ENCODE assay signal across 9 mouse cellular contexts in genomic region chr11:90224914-90225470, GRCm38 (mm10). TPM values are rescaled to one million over a fixed set of nuclear protein-coding genes. Genes with fewer than 3 reads are reported as not detected.
DNase-seq lines count a peak whose midpoint lies in the region; TF ChIP-seq lines count a peak whose summit lies in the region.
"Had no signal": no experiment of that assay in that cellular context is flagged by ENCODE, and none has a peak within 500 bp of the region (broad histone marks: within the 10 kb centered on the region; RNA-seq: fewer than 3 reads in every experiment).

No protein-coding gene starts in this region.

- H3K4me1 ChIP-seq in thymus, adult 2 months (replicated peaks; ENCODE audit: control insufficient read depth, insufficient read depth, low read length) = peaks cover 2% of the 10 kb centered on the region; the same call in 1 of the 2 replicates
- H3K4me1 ChIP-seq: hindbrain, embryonic 15.5 days had no signal

- TF ChIP-seq POLR2A in myocyte (IDR thresholded peaks at IDR 0.05; ENCODE audit: insufficient read length, low read depth) = no peak
- TF ChIP-seq POLR2A in thymus, adult 2 months (IDR thresholded peaks at IDR 0.05; ENCODE audit: control insufficient read depth, extremely low read depth, insufficient read depth, low read length, poor library complexity) = no peak

- H3ac ChIP-seq in myocyte (ENCODE audit: control insufficient read depth, insufficient read length) = no peak overlapping the region

- peak; percentile 38 for DNase-seq in kidney, adult 11 months
- DNase-seq in kidney, adult 18-20 months = no peak
- DNase-seq in heart, adult 18-20 months = peak; percentile 17 to 63
- peak; percentile 65 for DNase-seq in kidney, postnatal 14 days
- DNase-seq in urinary bladder, postnatal 4 days (ENCODE audit: low spot score in 2 of 2) = no peak
- DNase-seq in layer of hippocampus, postnatal 10 days (ENCODE audit: low spot score in 2 of 2) = no peak
- DNase-seq in thymus, adult 2 months = no peak

- no peaks in the 10 kb centered on the region for H3K27me3 ChIP-seq in myocyte (ENCODE audit: control insufficient read depth, insufficient read depth, insufficient read length)
- H3K27me3 ChIP-seq in thymus, adult 2 months (ENCODE audit: control insufficient read depth, insufficient read depth, low read length) = no peaks in the 10 kb centered on the region
- H3K27me3 ChIP-seq: hindbrain, embryonic 15.5 days had no signal

- H3K79me2 ChIP-seq in myocyte (ENCODE audit: control insufficient read depth, insufficient read depth) = no peaks in the 10 kb centered on the region

- no peak overlapping the region for H3K27ac ChIP-seq in thymus, adult 2 months (ENCODE audit: control insufficient read depth, insufficient read depth, low read length)
- H3K27ac ChIP-seq: hindbrain, embryonic 15.5 days had no signal

- H3K4me2 ChIP-seq in myocyte (ENCODE audit: low read depth) = peak overlapping the region; percentile 89
- H3K4me2 ChIP-seq: hindbrain, embryonic 15.5 days had no signal

- TF ChIP-seq CTCF in thymus, adult 2 months (IDR thresholded peaks at IDR 0.05; ENCODE audit: borderline replicate concordance, control insufficient read depth, extremely low read depth, insufficient read depth, low read length, poor library complexity) = no peak

- no peaks in the 10 kb centered on the region for H3K36me3 ChIP-seq in myocyte (ENCODE audit: control insufficient read depth, insufficient read depth)
- H3K36me3 ChIP-seq in thymus, adult 2 months (ENCODE audit: control insufficient read depth, insufficient read depth, low read length) = no peaks in the 10 kb centered on the region
- H3K36me3 ChIP-seq: hindbrain, embryonic 15.5 days had no signal

- H3K4me3 ChIP-seq in myocyte = no peak overlapping the region
- H3K4me3 ChIP-seq in thymus, adult 2 months (ENCODE audit: control insufficient read depth, insufficient read depth, low read length) = no peak overlapping the region
- H3K4me3 ChIP-seq: hindbrain, embryonic 15.5 days had no signal

- 7% methylated on average over 11 of the region's 11 CpGs for WGBS in thymus, adult 2 months

TF ChIP-seq in myocyte, 11 proteins besides CTCF, POLR2A, EP300 and RAD21:
- TF ChIP-seq SRF (IDR thresholded peaks at IDR 0.05; ENCODE audit: control insufficient read depth, insufficient read length, low read depth) (no peak), MAX (IDR thresholded peaks at IDR 0.05; ENCODE audit: low read depth) (no peak)

RNA-seq across cellular contexts. Expression of gene Mmd, which starts 24.3 kb away (rescaled TPM):
- 10 to 100 TPM; 25.4 to 29.9 TPM for total RNA-seq in heart, adult 18-20 months (2021)
- 36.0 TPM for polyA plus RNA-seq in myocyte (2012; fragmentation: generic; extraction: Trizol)
- total RNA-seq in layer of hippocampus, postnatal 10 days (2021) = 100 to 1,000 TPM; 311 to 324 TPM
- polyA plus RNA-seq in thymus, adult 2 months (2012; rRNA removed) = 32.7 and 42.3 TPM in 2 replicates

RNA-seq across cellular contexts. Expression of gene Gm45716, which starts 37.5 kb away (rescaled TPM):
- 1 to 10 TPM; 5.8 to 9.5 TPM for total RNA-seq in heart, adult 18-20 months (2021)
- polyA plus RNA-seq in myocyte (2012; fragmentation: generic; extraction: Trizol) = 3.0 TPM
- total RNA-seq in layer of hippocampus, postnatal 10 days (2021) = 10 to 100 TPM in 1 of 2 experiments, 1 to 10 TPM in 1; 7.7 to 10.8 TPM
- 2.1 and 2.9 TPM in 2 replicates for polyA plus RNA-seq in thymus, adult 2 months (2012; rRNA removed)

Comparison
In these comparisons a context has a peak if more than half of its experiments do, and no peak if none do; other contexts are left out.
1. DNase-seq: peak in kidney, adult 11 months (single experiment), heart, adult 18-20 months (2 of 2) and kidney, postnatal 14 days (single experiment); none in kidney, adult 18-20 months (single experiment), urinary bladder, postnatal 4 days (0 of 2), layer of hippocampus, postnatal 10 days (0 of 2) and thymus, adult 2 months (single experiment).
2. RNA of gene Mmd, which starts 24.3 kb away (total RNA-seq): 311 to 324 TPM in layer of hippocampus, postnatal 10 days; 25.4 to 29.9 TPM in heart, adult 18-20 months; every median in the first group is over 10 times any median in the second.